Mouse (Mus musculus) heart, postnatal 0 days (tissue): ENCODE data around the gene Ttc6. TPM values are rescaled to one million over a fixed set of nuclear protein-coding genes. Genes with fewer than 3 reads are reported as not detected.

Experiments
- ATAC-seq: fragments of 200-750 bp; cut with Nextera tagmentation; 2 replicates; pipeline ENCODE4 v1.8.0; 2017; ENCODE audit warnings: low read depth, moderate number of reproducible peaks, moderate library complexity; ENCODE audit not compliant: insufficient read depth
- DNase-seq: peaks from one replicate; pipeline ENCODE4 v3.0.0-alpha.2; 2016; ENCODE audit warnings: low spot score
- H3K27ac ChIP-seq: fragments of 300-500 bp; sonication (generic); 2 replicates; pipeline ENCODE4 v1.5.1; 2014; ENCODE audit warnings: low read depth, mild to moderate bottlenecking
- H3K27me3 ChIP-seq: fragments of 300-500 bp; sonication (generic); 2 replicates; pipeline ENCODE4 v1.6.1; 2014; ENCODE audit warnings: low read length, mixed read lengths; ENCODE audit not compliant: control insufficient read depth, insufficient read depth
- H3K36me3 ChIP-seq: fragments of 300-500 bp; sonication (generic); replicated peaks from 2 replicates; pipeline ENCODE4 v1.6.1; 2014; ENCODE audit warnings: low read length, mixed read lengths; ENCODE audit not compliant: control insufficient read depth, insufficient read depth
- H3K4me1 ChIP-seq: fragments of 300-500 bp; sonication (generic); 2 replicates; pipeline ENCODE4 v1.6.1; 2014; ENCODE audit warnings: antibody characterized with exemption; ENCODE audit not compliant: control insufficient read depth, insufficient read depth
- H3K4me2 ChIP-seq: fragments of 300-500 bp; sonication (generic); 2 replicates; pipeline ENCODE4 v1.6.1; 2014; ENCODE audit warnings: low read depth, mild to moderate bottlenecking, low read length, moderate library complexity
- H3K4me3 ChIP-seq: fragments of 300-500 bp; sonication (generic); 2 replicates; pipeline ENCODE4 v1.5.1; 2014; ENCODE audit warnings: low read depth, low read length
- H3K9ac ChIP-seq: fragments of 300-500 bp; sonication (generic); replicated peaks from 2 replicates; pipeline ENCODE4 v1.6.1; 2014; ENCODE audit warnings: low read depth, low read length, mixed read lengths
- H3K9me3 ChIP-seq: fragments of 300-500 bp; sonication (generic); replicated peaks from 2 replicates; pipeline ENCODE4 v1.6.1; 2016; ENCODE audit warnings: low read length; ENCODE audit not compliant: control insufficient read depth
- CTCF ChIP-seq: IDR thresholded peaks from 2 replicates; pipeline ENCODE4 v1.5.1; 2016; ENCODE audit warnings: antibody characterized with exemption, control low read depth, low read depth
- EP300 ChIP-seq: IDR thresholded peaks from 2 replicates; pipeline ENCODE4 v1.6.1; 2016; ENCODE audit warnings: antibody characterized with exemption, low read depth
- WGBS: fragments of 180-500 bp; shearing (Covaris S2); extraction: QIAGEN DNeasy Blood & Tissue Kit; methylation state at CpG from one replicate; pipeline ENCODE4 v1.1.7; 2014; 5-methylcytosine and 5-hydroxymethylcytosine counted together
- polyA plus RNA-seq: library from polyadenylated mRNA; unstranded; fragments of >200 nt; fragmentation: Nextera tagmentation; extraction: Ambion mirVana; gene quantifications from 2 replicates; pipeline ENCODE4 v1.2.1, GENCODE M21; 2015
- total RNA-seq: library from RNA; depleted of rRNA; stranded (reverse); fragments of >200 nt; gene quantifications from 2 replicates; pipeline ENCODE4 v1.2.3, GENCODE M21; 2014; ENCODE audit warnings: low replicate concordance; rRNA removed

Gene Ttc6
- total and polyA plus RNA-seq, 2 experiments from 2014 or later = 0.15 TPM; not detected in 1

DNA sequence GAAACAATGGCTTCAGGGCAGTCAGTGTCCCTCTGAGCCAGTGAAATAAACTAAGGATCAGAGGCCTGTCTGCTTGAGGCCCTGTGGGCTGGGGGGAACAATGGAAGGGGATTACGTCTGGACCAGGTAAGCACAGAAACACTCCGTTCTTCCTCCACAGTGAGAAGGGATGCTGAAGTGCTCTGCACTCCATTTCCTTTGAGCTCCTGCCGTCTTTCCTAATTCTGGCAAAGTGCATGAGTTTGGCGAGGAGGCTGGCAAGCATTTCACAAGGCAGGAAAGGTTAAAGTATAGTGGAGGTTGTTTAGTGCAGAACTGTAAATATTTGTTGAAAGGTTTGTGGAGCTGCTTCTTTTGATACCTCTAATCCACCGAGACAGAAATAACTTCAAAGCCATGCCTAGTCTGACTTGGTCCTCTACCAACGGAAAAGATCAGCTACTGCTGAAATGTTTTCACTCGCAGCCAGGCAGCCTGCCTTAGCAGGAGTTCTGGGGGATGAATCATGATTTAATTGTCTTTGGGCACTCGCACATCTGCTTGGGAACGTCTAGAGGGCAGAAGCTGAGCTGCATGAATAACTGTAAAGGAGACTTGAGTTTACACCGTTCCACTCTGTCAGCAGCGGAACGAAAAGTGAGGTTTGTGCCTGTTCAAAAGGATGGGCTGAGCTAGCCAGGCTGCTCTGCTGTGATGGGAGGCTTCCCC, 212.5 kb downstream of the Ttc6 start:
- Histone ChIP-seq H3K9me3 (no peaks in the 10 kb centered on the region), H3K27me3 (no peaks in the 10 kb centered on the region), H3K4me3 (no peak overlapping the region), H3K9ac (no peak overlapping the region), H3K36me3 (no peaks in the 10 kb centered on the region), H3K4me2 (peak overlapping the region; percentile 36), H3K27ac (no peak overlapping the region), H3K4me1 (no peaks in the 10 kb centered on the region)
- no peak for TF ChIP-seq CTCF
- no peak for TF ChIP-seq EP300
- DNase-seq = peak; percentile 5
- 15% methylated on average over 12 of the region's 12 CpGs for WGBS
- no peak; the same call in 1 of the 2 replicates for ATAC-seq

DNA sequence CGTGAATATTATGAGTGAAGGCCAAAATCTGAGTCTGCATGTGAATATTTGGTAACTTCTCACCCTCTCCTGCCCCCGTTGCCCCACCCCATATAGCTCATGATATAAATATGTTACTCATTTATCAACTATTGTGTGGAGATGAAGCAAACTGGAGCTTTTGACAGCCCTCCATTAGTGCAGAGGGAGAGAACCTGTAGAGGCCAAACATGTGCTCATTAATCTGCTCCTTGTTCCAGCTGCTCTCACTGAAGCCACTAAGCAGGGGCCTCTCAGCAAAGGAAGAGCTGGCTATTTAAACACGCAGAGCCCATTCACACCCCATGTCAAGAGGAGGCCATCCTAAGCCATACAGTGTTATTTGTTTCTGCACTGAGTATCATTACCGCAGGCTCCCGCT, 218.0 kb downstream of the Ttc6 start:
- Histone ChIP-seq H3K36me3 (no peaks in the 10 kb centered on the region), H3K4me2 (no peak overlapping the region), H3K4me3 (no peak overlapping the region), H3K4me1 (no peaks in the 10 kb centered on the region), H3K27ac (no peak overlapping the region), H3K9ac (no peak overlapping the region), H3K27me3 (no peaks in the 10 kb centered on the region), H3K9me3 (no peaks in the 10 kb centered on the region)
- 70% methylated on average over 5 of the region's 5 CpGs for WGBS
- TF ChIP-seq EP300 (no peak), CTCF (no peak)
- DNase-seq (no peak), ATAC-seq (no peak)

DNA sequence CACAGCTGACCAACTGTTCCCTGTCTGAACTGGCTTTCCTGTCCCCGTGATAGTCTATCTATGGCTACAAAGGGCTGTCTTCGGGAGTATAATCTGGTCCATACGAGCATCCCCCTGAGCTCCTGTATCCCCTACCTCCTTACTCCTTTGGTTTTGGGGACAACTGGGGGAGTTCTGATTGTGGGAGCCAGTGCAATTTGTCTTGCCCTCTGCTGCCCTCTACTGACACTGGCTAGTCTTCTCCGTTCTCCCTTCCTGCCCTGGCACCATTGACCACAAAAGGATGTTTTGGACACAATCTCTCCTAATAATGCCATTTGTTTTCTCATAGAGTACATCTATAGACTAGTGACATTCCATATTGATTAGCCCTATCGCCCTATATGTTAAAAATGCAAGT, 223.6 kb downstream of the Ttc6 start:
- TF ChIP-seq CTCF (peak; percentile 77), EP300 (no peak)

More for the DNA sequence above, 223.6 kb downstream of the Ttc6 start:
- ATAC-seq = no peak
- no peak overlapping the region for H3K4me3 ChIP-seq
- no peak overlapping the region for H3K4me2 ChIP-seq
- no peaks in the 10 kb centered on the region for H3K27me3 ChIP-seq
- 18% methylated on average over 5 of the region's 5 CpGs for WGBS
- no peak overlapping the region for H3K27ac ChIP-seq
- no peaks in the 10 kb centered on the region for H3K36me3 ChIP-seq
- H3K4me1 ChIP-seq = no peaks in the 10 kb centered on the region
- H3K9ac ChIP-seq = no peak overlapping the region
- H3K9me3 ChIP-seq = no peaks in the 10 kb centered on the region
- DNase-seq = peak; percentile 52

Other genes starting within 250 kb of the Ttc6 start
- 1.6 TPM in 1 of 2 replicates, not detected in the other for gene Foxa1, start 17.2 kb upstream of the Ttc6 start, total RNA-seq
- gene Foxa1, start 17.2 kb upstream of the Ttc6 start, polyA plus RNA-seq = 0.18 TPM in 1 of 2 replicates, not detected in the other